Mouse (Mus musculus) embryonic facial prominence, embryonic 15.5 days (tissue): ENCODE results near the gene Dpep2nb. TPM values are rescaled to one million over a fixed set of nuclear protein-coding genes. Genes with fewer than 3 reads are reported as not detected.
"Not testable (repeated sequence)": the region's sequence is repeated elsewhere in the genome, so short reads cannot be mapped to it uniquely, and the experiment has no call there.

Source experiments
- ATAC-seq: fragments of 200-750 bp; cut with Nextera tagmentation; 2 replicates; pipeline ENCODE4 v1.8.0; 2017; ENCODE audit warnings: low read depth, moderate TSS enrichment; ENCODE audit not compliant: insufficient number of reproducible peaks, low FRiP score, low TSS enrichment
- H3K27ac ChIP-seq: fragments of 300-500 bp; sonication (generic); replicated peaks from 2 replicates; pipeline ENCODE4 v1.5.1; 2015; ENCODE audit warnings: mild to moderate bottlenecking, inconsistent platforms
- H3K27me3 ChIP-seq: fragments of 300-500 bp; sonication (generic); 2 replicates; pipeline ENCODE4 v1.6.1; 2015; ENCODE audit warnings: inconsistent platforms
- H3K36me3 ChIP-seq: fragments of 300-500 bp; sonication (generic); 2 replicates; pipeline ENCODE4 v1.6.1; 2015; ENCODE audit warnings: mild to moderate bottlenecking, inconsistent platforms
- H3K4me1 ChIP-seq: fragments of 300-500 bp; sonication (generic); 2 replicates; pipeline ENCODE4 v1.6.1; 2015; ENCODE audit warnings: inconsistent platforms
- H3K4me2 ChIP-seq: fragments of 300-500 bp; sonication (generic); replicated peaks from 2 replicates; pipeline ENCODE4 v1.6.1; 2015; ENCODE audit warnings: mild to moderate bottlenecking, inconsistent platforms
- H3K4me3 ChIP-seq: fragments of 300-500 bp; sonication (generic); replicated peaks from 2 replicates; pipeline ENCODE4 v1.5.1; 2015; ENCODE audit warnings: mild to moderate bottlenecking, inconsistent platforms
- H3K9ac ChIP-seq: fragments of 300-500 bp; sonication (generic); 2 replicates; pipeline ENCODE4 v1.6.1; 2015; ENCODE audit warnings: inconsistent platforms
- H3K9me3 ChIP-seq: fragments of 300-500 bp; sonication (generic); replicated peaks from 2 replicates; pipeline ENCODE4 v1.6.1; 2016; ENCODE audit warnings: inconsistent platforms
- WGBS: fragments of 180-500 bp; shearing (Covaris S2); methylation state at CpG from one replicate; pipeline ENCODE4 v1.1.7; 2015; 5-methylcytosine and 5-hydroxymethylcytosine counted together
- polyA plus RNA-seq: library from polyadenylated mRNA; unstranded; fragments of >200 nt; fragmentation: Nextera tagmentation; extraction: Ambion mirVana; gene quantifications from 2 replicates; pipeline ENCODE4 v1.2.1, GENCODE M21; 2015

The Dpep2nb gene
- polyA plus RNA-seq, 1 experiment from 2014 or later, result not detected

DNA sequence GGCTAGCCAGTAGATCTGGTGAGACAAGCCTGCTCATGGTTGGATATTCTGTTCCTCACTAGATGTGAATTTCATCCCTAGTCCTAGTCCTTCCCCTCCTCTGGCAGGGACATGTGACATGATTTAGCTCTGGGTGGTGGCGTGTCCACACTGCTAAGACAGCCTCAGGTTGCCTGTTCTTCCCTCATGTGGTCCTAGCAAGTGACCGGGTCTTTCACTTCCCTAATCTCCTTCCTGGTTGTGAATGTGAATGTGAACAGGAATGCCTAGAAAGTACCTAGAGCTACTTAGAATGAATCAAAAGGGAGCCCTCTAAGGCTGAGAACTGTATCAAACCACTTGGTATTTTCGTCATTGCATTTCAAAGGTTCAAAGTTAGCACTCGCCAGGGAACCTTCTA, 33.8 kb upstream of the Dpep2nb start:
- no peak for ATAC-seq

GRCm38 (mm10) chr8:106038721-106039120, 32.9 kb upstream of the Dpep2nb start:
- Histone ChIP-seq H3K4me1 (no peaks in the 10 kb centered on the region), H3K9me3 (no peaks in the 10 kb centered on the region), H3K9ac (no peak overlapping the region), H3K27me3 (no peaks in the 10 kb centered on the region), H3K27ac (no peak overlapping the region), H3K36me3 (peaks cover 19% of the 10 kb centered on the region), H3K4me3 (no peak overlapping the region), H3K4me2 (no peak overlapping the region)
- 89% methylated on average over 10 of the region's 10 CpGs for WGBS
- no peak for ATAC-seq

More for the DNA sequence above, 33.8 kb upstream of the Dpep2nb start:
- Histone ChIP-seq H3K9ac (no peak overlapping the region), H3K4me2 (no peak overlapping the region), H3K9me3 (no peaks in the 10 kb centered on the region), H3K27ac (no peak overlapping the region), H3K4me1 (no peaks in the 10 kb centered on the region), H3K4me3 (no peak overlapping the region), H3K27me3 (no peaks in the 10 kb centered on the region), H3K36me3 (peaks cover 16% of the 10 kb centered on the region)
- 82% methylated on average over 4 of the region's 4 CpGs for WGBS

GRCm38 (mm10) chr8:106022483-106022882, 16.7 kb upstream of the Dpep2nb start:
- no peak for ATAC-seq
- H3K4me1 ChIP-seq, result no peaks in the 10 kb centered on the region

GRCm38 (mm10) chr8:106018039-106018438, 12.3 kb upstream of the Dpep2nb start:
- Histone ChIP-seq H3K4me3 (no peak overlapping the region), H3K4me1 (no peaks in the 10 kb centered on the region), H3K36me3 (peaks cover 47% of the 10 kb centered on the region), H3K27me3 (no peaks in the 10 kb centered on the region), H3K4me2 (no peak overlapping the region), H3K9ac (no peak overlapping the region), H3K9me3 (no peaks in the 10 kb centered on the region), H3K27ac (no peak overlapping the region)
- 87% methylated on average over 3 of the region's 3 CpGs for WGBS
- ATAC-seq, result no peak

More at GRCm38 (mm10) chr8:106022483-106022882, 16.7 kb upstream of the Dpep2nb start:
- Histone ChIP-seq H3K4me3 (no peak overlapping the region), H3K27me3 (no peaks in the 10 kb centered on the region), H3K36me3 (peaks cover 47% of the 10 kb centered on the region), H3K9me3 (no peaks in the 10 kb centered on the region), H3K9ac (no peak overlapping the region), H3K27ac (no peak overlapping the region), H3K4me2 (no peak overlapping the region)

DNA sequence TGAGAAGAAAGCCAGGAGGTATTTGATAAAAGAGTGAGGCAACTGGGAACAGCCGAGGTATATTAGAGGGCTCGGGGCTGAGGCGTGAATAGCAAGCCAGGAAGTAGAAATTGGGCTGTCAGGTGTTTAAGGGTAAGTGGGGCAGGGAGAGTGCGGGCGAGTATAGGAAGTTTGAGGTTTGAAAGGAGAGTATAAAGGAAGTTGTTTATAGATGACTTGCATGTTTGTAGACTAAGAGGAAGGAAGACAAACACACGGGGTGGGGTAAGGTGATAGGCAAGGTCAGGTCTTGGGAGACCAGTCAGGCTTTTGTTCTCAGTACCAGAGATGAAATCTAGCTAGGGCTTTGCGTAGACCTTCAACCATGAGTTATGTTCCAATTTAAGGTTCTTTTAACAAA, 11.4 kb upstream of the Dpep2nb start:
- ATAC-seq, result no peak
- WGBS, result 88% methylated on average over 7 of the region's 7 CpGs
- no peak overlapping the region for H3K4me3 ChIP-seq
- no peaks in the 10 kb centered on the region for H3K4me1 ChIP-seq
- no peak overlapping the region for H3K9ac ChIP-seq
- no peak overlapping the region for H3K27ac ChIP-seq
- H3K9me3 ChIP-seq, result no peaks in the 10 kb centered on the region
- no peak overlapping the region for H3K4me2 ChIP-seq
- H3K36me3 ChIP-seq, result peaks cover 47% of the 10 kb centered on the region
- H3K27me3 ChIP-seq, result no peaks in the 10 kb centered on the region

DNA sequence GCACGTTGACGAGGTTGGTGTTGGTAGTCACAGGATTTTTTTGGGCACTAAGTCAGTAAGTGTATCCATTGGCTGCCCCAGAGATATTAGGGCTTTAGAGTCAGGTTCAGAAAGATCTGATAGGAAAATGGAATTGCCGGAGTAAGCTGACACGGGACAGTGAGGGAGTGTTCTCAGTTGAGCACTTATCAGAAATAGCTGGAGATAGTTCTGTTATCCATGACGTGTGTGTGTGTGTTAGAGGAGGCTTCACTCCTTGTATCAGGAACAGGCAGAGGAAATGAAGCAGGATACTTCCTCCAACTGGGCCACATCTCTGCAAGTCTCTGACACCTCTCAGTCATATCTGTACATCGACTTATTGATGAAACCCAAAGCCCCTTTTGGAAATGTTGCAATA, 10.5 kb upstream of the Dpep2nb start:
- 93% methylated on average over 6 of the region's 6 CpGs for WGBS
- no peak for ATAC-seq
- H3K27me3 ChIP-seq, result no peaks in the 10 kb centered on the region
- H3K4me3 ChIP-seq, result no peak overlapping the region
- no peak overlapping the region for H3K9ac ChIP-seq
- H3K9me3 ChIP-seq, result no peaks in the 10 kb centered on the region
- H3K4me2 ChIP-seq, result no peak overlapping the region
- peaks cover 42% of the 10 kb centered on the region for H3K36me3 ChIP-seq
- H3K4me1 ChIP-seq, result no peaks in the 10 kb centered on the region
- no peak overlapping the region for H3K27ac ChIP-seq

GRCm38 (mm10) chr8:106012203-106012602, 6.4 kb upstream of the Dpep2nb start:
- ATAC-seq, H3K9ac ChIP-seq, H3K9me3 ChIP-seq, H3K27me3 ChIP-seq, H3K27ac ChIP-seq: not testable (repeated sequence)
- Histone ChIP-seq H3K36me3 (peaks cover 24% of the 10 kb centered on the region), H3K4me1 (peaks cover 15% of the 10 kb centered on the region), H3K4me2 (peak overlapping the region; percentile 94), H3K4me3 (peak overlapping the region; percentile 81)
- 81% methylated on average over 8 of the region's 8 CpGs for WGBS

DNA sequence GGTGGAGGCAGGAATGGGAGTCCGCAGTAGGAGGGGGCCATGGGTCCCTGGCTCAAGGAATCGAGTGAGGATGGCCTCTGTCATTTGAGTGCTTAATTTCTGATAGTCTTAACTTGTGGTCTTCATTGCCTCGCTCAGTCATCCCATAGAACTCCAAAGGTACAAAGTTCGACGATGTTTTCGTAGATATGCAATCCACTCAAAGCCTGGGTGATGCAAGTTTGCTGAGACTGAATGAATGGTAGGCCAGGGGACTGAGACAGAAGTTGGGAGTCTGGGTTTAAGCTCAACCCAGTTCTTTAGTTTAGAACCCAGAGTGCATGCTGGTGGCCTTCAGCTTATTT, 5.8 kb upstream of the Dpep2nb start, which contains the start of gene Ddx28:
TSS of gene Ddx28 (minus strand) at position 240 of the 344 bp plus-strand sequence.
- H3K9ac ChIP-seq, result peak within 1 kb of the TSS; percentile 93
- peaks cover 15% of the 10 kb centered on the region for H3K4me1 ChIP-seq
- H3K4me3 ChIP-seq, result peak within 1 kb of the TSS; percentile 81
- no peak for ATAC-seq
- H3K36me3 ChIP-seq, result peaks cover 20% of the 10 kb centered on the region
- H3K9me3 ChIP-seq, result no peaks in the 10 kb centered on the region
- 1% methylated on average over 6 of the region's 6 CpGs for WGBS
- peak within 1 kb of the TSS; percentile 94 for H3K4me2 ChIP-seq
- H3K27me3 ChIP-seq, result no peaks in the 10 kb centered on the region
- H3K27ac ChIP-seq, result peak within 1 kb of the TSS; percentile 63

GRCm38 (mm10) chr8:106010748-106011642, 5.2 kb upstream of the Dpep2nb start:
- Histone ChIP-seq H3K4me1 (peaks cover 15% of the 10 kb centered on the region), H3K4me2 (peak overlapping the region; percentile 94), H3K9me3 (no peaks in the 10 kb centered on the region), H3K9ac (peak overlapping the region; percentile 93), H3K4me3 (peak overlapping the region; percentile 81), H3K27ac (peak overlapping the region; percentile 63), H3K36me3 (peaks cover 15% of the 10 kb centered on the region), H3K27me3 (no peaks in the 10 kb centered on the region)
- peak; percentile 89 for ATAC-seq
- 1% methylated on average over 74 of the region's 74 CpGs for WGBS

- H3K9ac ChIP-seq, H3K27me3 ChIP-seq, H3K36me3 ChIP-seq, H3K4me3 ChIP-seq, ATAC-seq, H3K9me3 ChIP-seq, H3K4me2 ChIP-seq, H3K27ac ChIP-seq: not testable (repeated sequence)
- peaks cover 15% of the 10 kb centered on the region for H3K4me1 ChIP-seq
- 62% methylated on average over 3 of the region's 3 CpGs for WGBS
Measured at GRCm38 (mm10) chr8:106007891-106008290, 2.1 kb upstream of the Dpep2nb start.

DNA sequence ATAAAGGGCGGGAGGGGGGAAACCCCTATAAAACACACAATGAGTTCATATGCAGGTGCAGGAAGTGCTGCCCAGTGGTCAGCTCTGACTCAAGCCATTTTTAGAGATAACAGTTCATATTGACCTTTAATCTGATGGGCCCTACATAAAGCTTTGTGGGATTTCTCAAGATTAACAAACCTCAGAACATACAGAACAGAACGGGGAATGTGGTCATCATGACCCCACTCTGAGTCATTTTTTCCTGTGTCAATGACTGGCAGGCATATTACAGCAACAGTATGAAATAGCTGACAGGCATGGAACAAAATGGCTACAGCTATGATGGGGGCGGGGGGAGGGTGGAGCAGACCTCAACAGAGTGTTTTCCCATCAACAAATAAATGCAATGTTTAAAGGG, 1.4 kb upstream of the Dpep2nb start:
- no peak for ATAC-seq
- no peak overlapping the region for H3K4me2 ChIP-seq
- 74% methylated on average over 3 of the region's 3 CpGs for WGBS

DNA sequence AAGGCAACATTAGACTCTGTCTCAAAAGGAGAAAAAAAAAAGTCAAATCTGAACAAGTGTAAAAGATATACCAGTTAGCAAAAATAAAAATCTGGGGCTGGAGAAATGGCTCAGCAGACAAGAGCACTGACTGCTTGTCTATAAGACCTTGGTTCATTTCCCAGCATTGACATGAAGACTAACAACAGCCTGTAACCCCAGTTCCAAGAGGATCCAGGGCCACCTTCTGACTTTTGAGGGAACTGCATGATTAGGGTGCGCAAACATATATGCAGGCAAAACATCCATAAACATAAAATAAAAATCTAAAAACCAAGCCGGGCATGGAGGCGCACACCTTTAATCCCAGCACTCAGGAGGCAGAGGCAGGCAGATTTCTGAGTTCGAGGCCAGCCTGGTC, 638 bp upstream of the Dpep2nb start:
- no peaks in the 10 kb centered on the region for H3K27me3 ChIP-seq
- H3K36me3 ChIP-seq, result peaks cover 5% of the 10 kb centered on the region
- no peak overlapping the region for H3K9ac ChIP-seq
- ATAC-seq, result no peak
- H3K4me1 ChIP-seq, result peaks cover 15% of the 10 kb centered on the region
- H3K9me3 ChIP-seq, result no peaks in the 10 kb centered on the region
- 89% methylated on average over 4 of the region's 4 CpGs for WGBS
- H3K27ac ChIP-seq, result no peak overlapping the region
- no peak overlapping the region for H3K4me2 ChIP-seq
- H3K4me3 ChIP-seq, result no peak overlapping the region

More for the DNA sequence above, 1.4 kb upstream of the Dpep2nb start:
- H3K4me1 ChIP-seq, result peaks cover 15% of the 10 kb centered on the region
- H3K9me3 ChIP-seq, result no peaks in the 10 kb centered on the region
- no peaks in the 10 kb centered on the region for H3K27me3 ChIP-seq
- no peak overlapping the region for H3K4me3 ChIP-seq
- peaks cover 5% of the 10 kb centered on the region for H3K36me3 ChIP-seq
- H3K27ac ChIP-seq, result no peak overlapping the region
- H3K9ac ChIP-seq, result no peak overlapping the region
